Mouse (Mus musculus): ENCODE data around the gene Rnf26.
A peak's percentile ranks its signal among the peaks of the same experiment; 100 is the strongest.

Rnf26 gene

GRCm38 (mm10) chr9:44075276-44075995 is 37.9 kb downstream of the Rnf26 start:
- no peak for DNase-seq (ENCODE audit: low spot score)

- DNase-seq (ENCODE audit: low spot score), result no peak
Measured at GRCm38 (mm10) chr9:44074395-44075275, 38.7 kb downstream of the Rnf26 start.

GRCm38 (mm10) chr9:44073115-44073514 is 40.2 kb downstream of the Rnf26 start:
- no peak for DNase-seq (ENCODE audit: low spot score)

GRCm38 (mm10) chr9:44072599-44072915 is 40.8 kb downstream of the Rnf26 start:
- DNase-seq (ENCODE audit: low spot score), result no peak

GRCm38 (mm10) chr9:44071914-44072598 is 41.3 kb downstream of the Rnf26 start:
- DNase-seq (ENCODE audit: low spot score), result no peak

GRCm38 (mm10) chr9:44070844-44071231 is 42.5 kb downstream of the Rnf26 start:
- DNase-seq (ENCODE audit: low spot score), result no peak

GRCm38 (mm10) chr9:44070113-44070843 is 43.0 kb downstream of the Rnf26 start:
- DNase-seq (ENCODE audit: low spot score), result no peak

GRCm38 (mm10) chr9:44069252-44069651 is 44.1 kb downstream of the Rnf26 start:
- no peak for DNase-seq (ENCODE audit: low spot score)

- no peak for DNase-seq (ENCODE audit: low spot score)
Measured at GRCm38 (mm10) chr9:44067960-44068330, 45.4 kb downstream of the Rnf26 start.

GRCm38 (mm10) chr9:44067241-44067959 is 45.9 kb downstream of the Rnf26 start:
- no peak for DNase-seq (ENCODE audit: low spot score)

- peak; percentile 99 for DNase-seq (ENCODE audit: low spot score)
Measured at GRCm38 (mm10) chr9:44066785-44067225, 46.5 kb downstream of the Rnf26 start, which contains the start of gene Usp2. TSS of gene Usp2 (plus strand) at chr9:44067021.

- no peak for DNase-seq (ENCODE audit: low spot score)
Measured at GRCm38 (mm10) chr9:44065177-44065576, 48.1 kb downstream of the Rnf26 start.

- DNase-seq (ENCODE audit: low spot score), result no peak
Measured at GRCm38 (mm10) chr9:44058606-44059005, 54.7 kb downstream of the Rnf26 start.

- DNase-seq (ENCODE audit: low spot score), result no peak
Measured at GRCm38 (mm10) chr9:44053936-44054335, 59.4 kb downstream of the Rnf26 start.

GRCm38 (mm10) chr9:44052855-44053254 is 60.5 kb downstream of the Rnf26 start:
- DNase-seq (ENCODE audit: low spot score), result no peak

GRCm38 (mm10) chr9:44049381-44050165 is 63.7 kb downstream of the Rnf26 start:
- DNase-seq (ENCODE audit: low spot score), result no peak

GRCm38 (mm10) chr9:44048541-44049380 is 64.6 kb downstream of the Rnf26 start:
- DNase-seq (ENCODE audit: low spot score), result no peak

GRCm38 (mm10) chr9:44047571-44048490 is 65.5 kb downstream of the Rnf26 start:
- DNase-seq (ENCODE audit: low spot score), result no peak
